8 mouse cellular contexts compared by ENCODE assay signal in genomic region chr11:97766154-97766881, GRCm38 (mm10). TPM values are rescaled to one million over a fixed set of nuclear protein-coding genes. Genes with fewer than 3 reads are reported as not detected.
DNase-seq lines count a peak whose midpoint lies in the region; ATAC-seq lines count a peak whose summit lies in the region.

Cwc25 (minus strand) TSS chr11:97766556.

- peak; percentile 99 for ATAC-seq in CD4-positive, CD25-positive, alpha-beta regulatory T cell, adult 4 months
- peak; percentile 89 for ATAC-seq in heart, embryonic 14.5 days (ENCODE audit: insufficient number of reproducible peaks, insufficient read depth, low FRiP score, low read depth)
- peak; percentile 96 for ATAC-seq in liver, embryonic 13.5 days (ENCODE audit: low read depth)
- ATAC-seq in stomach, embryonic 16.5 days (ENCODE audit: insufficient read depth, low FRiP score) = peak; percentile 94

- H3K9me3 ChIP-seq in heart, embryonic 14.5 days (ENCODE audit: control insufficient read depth, low read length) = no peaks in the 10 kb centered on the region
- H3K9me3 ChIP-seq in liver, embryonic 13.5 days (replicated peaks) = no peaks in the 10 kb centered on the region
- no peaks in the 10 kb centered on the region for H3K9me3 ChIP-seq in stomach, embryonic 16.5 days (replicated peaks; ENCODE audit: control insufficient read depth, low read length)

- H3K36me3 ChIP-seq in heart, embryonic 14.5 days (ENCODE audit: control insufficient read depth, insufficient read depth, low read length) = peaks cover 31% of the 10 kb centered on the region
- H3K36me3 ChIP-seq in liver, embryonic 13.5 days = peaks cover 23% of the 10 kb centered on the region
- peaks cover 19% of the 10 kb centered on the region; the same call in 1 of the 2 replicates for H3K36me3 ChIP-seq in stomach, embryonic 16.5 days (ENCODE audit: control insufficient read depth, insufficient read depth, low read length)

- peak within 1 kb of the TSS; percentile 75 to 97 for H3K4me3 ChIP-seq in heart, embryonic 14.5 days (ENCODE audit: control insufficient read depth in 1 of 2, insufficient read depth in 1 of 2, low read depth in 1 of 2, low read length in 2 of 2)
- peak within 1 kb of the TSS; percentile 85 for H3K4me3 ChIP-seq in liver, embryonic 13.5 days (replicated peaks)
- peak within 1 kb of the TSS; percentile 93 for H3K4me3 ChIP-seq in stomach, embryonic 16.5 days (replicated peaks; ENCODE audit: low read length)

- H3K27ac ChIP-seq in heart, embryonic 14.5 days (replicated peaks in 1 of 2; ENCODE audit: control insufficient read depth in 1 of 2, insufficient read depth in 1 of 2, low read depth in 2 of 2, low read length in 2 of 2) = peak within 1 kb of the TSS; percentile 77 to 95
- H3K27ac ChIP-seq in liver, embryonic 13.5 days = peak within 1 kb of the TSS; percentile 93
- peak within 1 kb of the TSS; percentile 90 for H3K27ac ChIP-seq in stomach, embryonic 16.5 days (ENCODE audit: low read length)

- peak; percentile 89 for DNase-seq in c-Kit-negative CD71-positive TER-119-positive erythroid progenitor cells, embryonic 14.5 days (ENCODE audit: low read depth, low spot score)
- peak; percentile 95 for DNase-seq in fibroblast of lung, adult 2 months (ENCODE audit: low read depth)
- DNase-seq in kidney, postnatal 14 days = peak; percentile 96
- peak; percentile 90 for DNase-seq in liver, embryonic 13.5 days
- DNase-seq in neural tube, embryonic 10.5 days (ENCODE audit: extremely low spot score, low spot score) = peak; percentile 94

- H3K4me1 ChIP-seq in heart, embryonic 14.5 days (ENCODE audit: control insufficient read depth in 2 of 2, insufficient read depth in 2 of 2, low read length in 2 of 2) = peaks cover 0 to 9% of the 10 kb centered on the region in 2 experiments; a peak in 2 of 4 replicates
- H3K4me1 ChIP-seq in liver, embryonic 13.5 days (replicated peaks) = peaks cover 21% of the 10 kb centered on the region
- H3K4me1 ChIP-seq in stomach, embryonic 16.5 days (ENCODE audit: control insufficient read depth, insufficient read depth, low read length) = peaks cover 8% of the 10 kb centered on the region; the same call in 1 of the 2 replicates

- WGBS in heart, embryonic 14.5 days = under 1% methylated on average over 38 of the region's 38 CpGs
- under 1% methylated on average over 38 of the region's 38 CpGs for WGBS in liver, embryonic 13.5 days (ENCODE audit: insufficient replicate concordance)
- under 1% methylated on average over 38 of the region's 38 CpGs for WGBS in stomach, embryonic 16.5 days

- no peaks in the 10 kb centered on the region for H3K27me3 ChIP-seq in heart, embryonic 14.5 days (ENCODE audit: control insufficient read depth, insufficient read depth, low read length)
- H3K27me3 ChIP-seq in liver, embryonic 13.5 days = no peaks in the 10 kb centered on the region
- H3K27me3 ChIP-seq in stomach, embryonic 16.5 days (ENCODE audit: control insufficient read depth, insufficient read depth, low read length) = no peaks in the 10 kb centered on the region

- peak within 1 kb of the TSS; percentile 92 for H3K9ac ChIP-seq in heart, embryonic 14.5 days (ENCODE audit: low read length)
- peak within 1 kb of the TSS; percentile 90 for H3K9ac ChIP-seq in liver, embryonic 13.5 days
- peak within 1 kb of the TSS; percentile 95 for H3K9ac ChIP-seq in stomach, embryonic 16.5 days (ENCODE audit: low read length)

- H3K4me2 ChIP-seq in heart, embryonic 14.5 days (ENCODE audit: low read length) = peak within 1 kb of the TSS; percentile 88
- peak within 1 kb of the TSS; percentile 80 for H3K4me2 ChIP-seq in liver, embryonic 13.5 days
- H3K4me2 ChIP-seq in stomach, embryonic 16.5 days (ENCODE audit: low read depth, low read length) = peak within 1 kb of the TSS; percentile 84

RNA-seq across cellular contexts. Expression of gene Cwc25, which starts in this region (rescaled TPM):
- 10 to 100 TPM; 25.2 to 33.8 TPM for polyA plus RNA-seq in CD4-positive, CD25-positive, alpha-beta regulatory T cell, adult 4 months (2017; shearing (Covaris generic))
- 9.0 and 9.8 TPM in 2 replicates for polyA plus RNA-seq in heart, embryonic 14.5 days (2014; fragmentation: Nextera tagmentation; extraction: Ambion mirVana)
- polyA plus RNA-seq in liver, embryonic 13.5 days (2015; fragmentation: Nextera tagmentation; extraction: Ambion mirVana) = 7.0 and 7.7 TPM in 2 replicates
- polyA plus RNA-seq in stomach, embryonic 16.5 days (2015; fragmentation: Nextera tagmentation; extraction: Ambion mirVana) = 15.0 and 16.3 TPM in 2 replicates

Comparison
In these comparisons a context has a peak if more than half of its experiments do, and no peak if none do; other contexts are left out.
1. Peak in every context shown above with its lines: DNase-seq, ATAC-seq, H3K4me3 ChIP-seq and H3K27ac ChIP-seq.